Mouse (Mus musculus) CH12.LX (cell line): ENCODE data around the gene Rsph10b. TPM values are rescaled to one million over a fixed set of nuclear protein-coding genes. Genes with fewer than 3 reads are reported as not detected.

ENCODE experiments used
- DNase-seq: peaks from one replicate; pipeline ENCODE4 v3.0.0-alpha.2; 2013; ENCODE audit errors: extremely low read depth
- H3K27ac ChIP-seq: 2 replicates; pipeline ENCODE4 v1.5.1; 2012; ENCODE audit warnings: low read depth, mild to moderate bottlenecking, control low read depth, moderate library complexity; ENCODE audit not compliant: insufficient read depth
- H3K27me3 ChIP-seq: replicated peaks from 2 replicates; pipeline ENCODE3; 2012; ENCODE audit warnings: inconsistent platforms
- H3K36me3 ChIP-seq, 2 experiments: replicated peaks in 1 of 2; 2 replicates each; pipeline versions ENCODE3 to v1.6.1; 2012; ENCODE audit warnings: inconsistent platforms in 1 of 2, low read length in 1 of 2, mild to moderate bottlenecking in 1 of 2, mixed read lengths in 1 of 2, moderate library complexity in 1 of 2; ENCODE audit not compliant: control insufficient read depth in 1 of 2, insufficient read depth in 1 of 2
- H3K4me1 ChIP-seq, 2 experiments: 2 replicates each; pipeline ENCODE4 v1.6.1; 2012; ENCODE audit warnings: inconsistent platforms in 1 of 2, moderate library complexity in 1 of 2; ENCODE audit not compliant: insufficient read depth in 2 of 2, control insufficient read depth in 1 of 2
- H3K4me2 ChIP-seq: 2 replicates; pipeline ENCODE4 v1.6.1; 2012; ENCODE audit warnings: low read depth, mild to moderate bottlenecking, control low read depth; ENCODE audit not compliant: poor library complexity, insufficient read depth, severe bottlenecking
- H3K4me3 ChIP-seq, 3 experiments: fragments of 150-350 bp in 1 of 3; sonication (generic) in 1 of 3; replicated peaks in 1 of 3; 2 replicates each; pipeline versions ENCODE3 to v1.5.1; 2011 to 2012; ENCODE audit warnings: low read depth in 2 of 3, low read length in 2 of 3, mild to moderate bottlenecking in 2 of 3, moderate library complexity in 2 of 3, control low read depth in 1 of 3, improper control_type of control experiment in 1 of 3, inconsistent platforms in 1 of 3, mixed read lengths in 1 of 3; ENCODE audit not compliant: poor library complexity in 1 of 3
- H3K79me2 ChIP-seq: replicated peaks from 2 replicates; pipeline ENCODE4 v1.6.1; 2012; ENCODE audit warnings: mild to moderate bottlenecking, moderate library complexity; ENCODE audit not compliant: control insufficient read depth, poor library complexity, insufficient read depth, severe bottlenecking; ENCODE audit errors: extremely low read depth
- H3K9ac ChIP-seq: 2 replicates; pipeline ENCODE4 v1.6.1; 2012; ENCODE audit warnings: low read depth, mild to moderate bottlenecking, control low read depth, moderate library complexity; ENCODE audit not compliant: insufficient read depth
- H3K9me3 ChIP-seq: replicated peaks from 2 replicates; pipeline ENCODE3; 2012; ENCODE audit warnings: low read length, inconsistent platforms, mixed read lengths
- BHLHE40 ChIP-seq: IDR thresholded peaks from 2 replicates; pipeline ENCODE4 v1.6.1; 2011; ENCODE audit warnings: mild to moderate bottlenecking, low read depth, low read length, improper control_type of control experiment
- CHD1 ChIP-seq: IDR thresholded peaks from 2 replicates; pipeline ENCODE4 v1.6.1; 2012; ENCODE audit warnings: low read depth, low read length, improper control_type of control experiment, inconsistent platforms
- CHD2 ChIP-seq: IDR thresholded peaks from 2 replicates; pipeline ENCODE4 v1.6.1; 2011; ENCODE audit warnings: low read length, improper control_type of control experiment
- CTCF ChIP-seq, 2 experiments: IDR thresholded peaks in 1 of 2; conservative IDR thresholded peaks in 1 of 2; 2 replicates each; pipeline ENCODE4 v1.5.1; 2011 to 2012; ENCODE audit warnings: low read depth in 2 of 2, low read length in 2 of 2, improper control_type of control experiment in 1 of 2, inconsistent platforms in 1 of 2, mild to moderate bottlenecking in 1 of 2, moderate library complexity in 1 of 2
- E2F4 ChIP-seq: IDR thresholded peaks from 2 replicates; pipeline ENCODE4 v1.6.1; 2011; ENCODE audit warnings: low read depth, low read length, improper control_type of control experiment; ENCODE audit not compliant: insufficient replicate concordance
- ELF1 ChIP-seq: IDR thresholded peaks from 2 replicates; pipeline ENCODE4 v1.6.1; 2014; ENCODE audit warnings: low read depth, mild to moderate bottlenecking, inconsistent platforms, low read length, improper control_type of control experiment
- EP300 ChIP-seq: IDR thresholded peaks from 2 replicates; pipeline ENCODE4 v1.6.1; 2011; ENCODE audit warnings: low read length, improper control_type of control experiment
- ETS1 ChIP-seq: conservative IDR thresholded peaks from 2 replicates; pipeline ENCODE4 v1.6.1; 2012; ENCODE audit warnings: low read depth, mild to moderate bottlenecking, inconsistent platforms, low read length, improper control_type of control experiment, moderate library complexity
- GABPA ChIP-seq: IDR thresholded peaks from 2 replicates; pipeline ENCODE4 v1.6.1; 2012; ENCODE audit warnings: low read depth, low read length, improper control_type of control experiment, inconsistent platforms; ENCODE audit not compliant: insufficient replicate concordance
- HCFC1 ChIP-seq: IDR thresholded peaks from 2 replicates; pipeline ENCODE4 v1.6.1; 2012; ENCODE audit warnings: low read depth, mild to moderate bottlenecking, inconsistent platforms, low read length, improper control_type of control experiment
- IRF4 ChIP-seq: IDR thresholded peaks from 2 replicates; pipeline ENCODE4 v1.6.1; 2014; ENCODE audit warnings: low read depth, mild to moderate bottlenecking, inconsistent platforms, low read length, improper control_type of control experiment
- JUN ChIP-seq: IDR thresholded peaks from 2 replicates; pipeline ENCODE4 v1.6.1; 2011; ENCODE audit warnings: low read depth, mild to moderate bottlenecking, low read length, improper control_type of control experiment, moderate library complexity; ENCODE audit not compliant: insufficient read depth
- JUND ChIP-seq: conservative IDR thresholded peaks from 2 replicates; pipeline ENCODE4 v1.6.1; 2011; ENCODE audit warnings: low read depth, low read length, improper control_type of control experiment
- KAT2A ChIP-seq: IDR thresholded peaks from 2 replicates; pipeline ENCODE4 v1.6.1; 2012; ENCODE audit warnings: low read length, improper control_type of control experiment, inconsistent platforms; ENCODE audit not compliant: insufficient replicate concordance
- MAFK ChIP-seq: IDR thresholded peaks from 2 replicates; pipeline ENCODE4 v1.6.1; 2011; ENCODE audit warnings: low read length, improper control_type of control experiment; ENCODE audit not compliant: insufficient replicate concordance
- MAX ChIP-seq: IDR thresholded peaks from 2 replicates; pipeline ENCODE4 v1.6.1; 2011; ENCODE audit warnings: low read length, improper control_type of control experiment
- MAZ ChIP-seq: IDR thresholded peaks from 2 replicates; pipeline ENCODE4 v1.6.1; 2012; ENCODE audit warnings: low read depth, mild to moderate bottlenecking, inconsistent platforms, low read length, improper control_type of control experiment, moderate library complexity
- MEF2A ChIP-seq: IDR thresholded peaks from 2 replicates; pipeline ENCODE4 v1.6.1; 2014; ENCODE audit warnings: low read depth, mild to moderate bottlenecking, inconsistent platforms, low read length, improper control_type of control experiment, borderline replicate concordance
- MXI1 ChIP-seq: IDR thresholded peaks from 2 replicates; pipeline ENCODE4 v1.6.1; 2011; ENCODE audit warnings: mild to moderate bottlenecking, low read depth, low read length, improper control_type of control experiment
- MYC ChIP-seq: IDR thresholded peaks from 2 replicates; pipeline ENCODE4 v1.6.1; 2011; ENCODE audit warnings: low read depth, mild to moderate bottlenecking, improper control_type of control experiment, low read length
- NELFE ChIP-seq: IDR thresholded peaks from 2 replicates; pipeline ENCODE4 v1.6.1; 2011; ENCODE audit warnings: low read depth, low read length, improper control_type of control experiment
- NRF1 ChIP-seq: IDR thresholded peaks from 2 replicates; pipeline ENCODE4 v1.6.1; 2014; ENCODE audit warnings: low read depth, mild to moderate bottlenecking, inconsistent platforms, low read length, improper control_type of control experiment, moderate library complexity
- PAX5 ChIP-seq: IDR thresholded peaks from 2 replicates; pipeline ENCODE4 v1.6.1; 2012; ENCODE audit warnings: low read length, inconsistent platforms, mixed read lengths
- POLR2A ChIP-seq: IDR thresholded peaks from 2 replicates; pipeline ENCODE4 v1.6.1; 2011; ENCODE audit warnings: low read depth, mild to moderate bottlenecking, improper control_type of control experiment, low read length
- POLR2AphosphoS2 ChIP-seq: IDR thresholded peaks from 2 replicates; pipeline ENCODE4 v1.6.1; 2011; ENCODE audit warnings: low read depth, low read length, improper control_type of control experiment
- RAD21 ChIP-seq: IDR thresholded peaks from 2 replicates; pipeline ENCODE4 v1.6.1; 2011; ENCODE audit warnings: low read depth, mild to moderate bottlenecking, low read length, improper control_type of control experiment, moderate library complexity
- RCOR1 ChIP-seq: conservative IDR thresholded peaks from 2 replicates; pipeline ENCODE4 v1.6.1; 2012; ENCODE audit warnings: low read depth, mild to moderate bottlenecking, inconsistent platforms, low read length, improper control_type of control experiment
- SIN3A ChIP-seq: IDR thresholded peaks from 2 replicates; pipeline ENCODE4 v1.6.1; 2012; ENCODE audit warnings: low read length, improper control_type of control experiment, inconsistent platforms
- SMC3 ChIP-seq: IDR thresholded peaks from 2 replicates; pipeline ENCODE4 v1.6.1; 2011; ENCODE audit warnings: low read depth, low read length, improper control_type of control experiment
- TBP ChIP-seq: conservative IDR thresholded peaks from 2 replicates; pipeline ENCODE4 v1.6.1; 2011; ENCODE audit warnings: low read depth, low read length, improper control_type of control experiment
- TCF12 ChIP-seq: IDR thresholded peaks from 2 replicates; pipeline ENCODE4 v1.6.1; 2014; ENCODE audit warnings: low read depth, mild to moderate bottlenecking, inconsistent platforms, low read length, improper control_type of control experiment
- UBTF ChIP-seq: IDR thresholded peaks from 2 replicates; pipeline ENCODE4 v1.6.1; 2012; ENCODE audit warnings: low read depth, mild to moderate bottlenecking, inconsistent platforms, low read length, improper control_type of control experiment, moderate library complexity
- USF1 ChIP-seq: IDR thresholded peaks from 2 replicates; pipeline ENCODE4 v1.6.1; 2014; ENCODE audit warnings: low read depth, mild to moderate bottlenecking, inconsistent platforms, low read length, improper control_type of control experiment
- USF2 ChIP-seq: conservative IDR thresholded peaks from 2 replicates; pipeline ENCODE4 v1.6.1; 2011; ENCODE audit warnings: low read depth, low read length, improper control_type of control experiment
- ZC3H11A ChIP-seq: IDR thresholded peaks from 2 replicates; pipeline ENCODE4 v1.6.1; 2012; ENCODE audit warnings: low read depth, mild to moderate bottlenecking, inconsistent platforms, low read length, improper control_type of control experiment
- ZKSCAN1 ChIP-seq: IDR thresholded peaks from 2 replicates; pipeline ENCODE4 v1.6.1; 2012; ENCODE audit warnings: low read depth, inconsistent platforms, low read length, improper control_type of control experiment, borderline replicate concordance
- ZMIZ1 ChIP-seq: IDR thresholded peaks from 2 replicates; pipeline ENCODE4 v1.6.1; 2012; ENCODE audit warnings: low read depth, mild to moderate bottlenecking, inconsistent platforms, low read length, improper control_type of control experiment
- ZNF384 ChIP-seq: IDR thresholded peaks from 2 replicates; pipeline ENCODE4 v1.6.1; 2012; ENCODE audit warnings: low read depth, low read length, improper control_type of control experiment, inconsistent platforms
- dilution Hi-C: fragments of 300-500 bp; cut with MboI; formaldehyde crosslinking; loops from 2 replicates; pipeline ENCODE4 v1.14.3; 2020; ENCODE audit warnings: low sequenced_read_pairs; ENCODE audit not compliant: extremely low pct_unique_long_range_greater_than_20kb, extremely low pct_ligation_motif_present
- in situ Hi-C: fragments of 300-500 bp; cut with MboI; formaldehyde crosslinking; loops from 3 replicates; pipeline ENCODE4 v1.14.3; 2019; ENCODE audit warnings: low sequenced_read_pairs, low pct_ligation_motif_present, low pct_unique_long_range_greater_than_20kb, mixed read lengths
- polyA plus RNA-seq: library from polyadenylated mRNA; unstranded; fragments of >175 nt; gene quantifications from 2 replicates; pipeline ENCODE4 v1.2.1, GENCODE M21; 2012; ENCODE audit warnings: low read depth; ENCODE audit not compliant: insufficient read length
- total RNA-seq, 2 experiments: library from RNA; depleted of rRNA; stranded (reverse); fragments of 300-350 nt in 1 of 2; fragments of >200 nt in 1 of 2; gene quantifications; 2 replicates each; pipeline ENCODE4 v1.2.3; 2012 to 2014

Rsph10b gene
- total and polyA plus RNA-seq, 3 experiments: 0.28 to 0.31 (median 0.30) TPM

DNA sequence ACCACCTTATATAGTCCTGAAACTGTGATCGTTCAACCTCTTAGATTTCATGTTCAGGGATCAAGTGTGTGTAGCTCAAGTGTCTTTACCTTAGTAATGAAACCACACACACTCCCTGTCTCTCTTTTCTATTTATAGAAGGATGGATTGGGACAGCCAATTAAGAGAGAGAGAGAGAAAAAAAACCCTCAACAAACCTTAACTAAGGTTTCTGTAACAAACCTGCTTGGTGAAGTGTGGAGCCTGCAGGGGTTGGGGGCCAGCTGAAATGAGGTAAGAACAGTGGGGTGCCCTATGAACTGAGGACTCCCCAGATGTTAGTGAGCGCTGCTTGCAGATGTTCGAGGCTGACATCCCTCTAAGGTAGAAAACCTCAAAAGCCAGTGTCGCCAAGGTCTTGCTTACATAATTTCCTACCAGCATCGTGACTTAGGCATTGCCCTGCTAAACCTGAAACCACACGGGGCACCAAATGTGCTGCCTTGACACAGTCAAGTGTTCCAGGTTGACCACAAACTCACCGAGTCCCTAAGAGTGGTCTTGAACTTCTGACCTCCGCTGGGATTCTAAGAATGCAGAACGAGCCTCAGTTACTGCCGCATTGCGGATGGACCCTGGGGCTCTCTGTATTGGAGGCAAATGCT is 93.9 kb downstream of the Rsph10b start, which contains the start of gene Ocm:
Gene Ocm, minus strand, starts transcription at position 51 of the 644 bp plus-strand sequence.
- TF ChIP-seq ETS1: peak; percentile 51
- TF ChIP-seq ZNF384: no peak
- TF ChIP-seq NRF1: no peak
- TF ChIP-seq USF1: no peak
- no peak for TF ChIP-seq JUN
- no peak for TF ChIP-seq SIN3A
- TF ChIP-seq POLR2A: no peak
- TF ChIP-seq GABPA: no peak
- no peak for TF ChIP-seq POLR2AphosphoS2
- TF ChIP-seq EP300: peak; percentile 17; the same call in 1 of the 2 replicates
- peak; percentile 72 for TF ChIP-seq BHLHE40
- TF ChIP-seq MAZ: no peak
- 0 out of 2 replicates have a peak, but pooled peaks have one; percentile 34 for TF ChIP-seq MAFK
- TF ChIP-seq E2F4: no peak
- TF ChIP-seq CHD2: no peak
- no peak for TF ChIP-seq ZKSCAN1
- TF ChIP-seq IRF4: peak; percentile 81
- TF ChIP-seq ZMIZ1: no peak
- TF ChIP-seq ELF1: no peak
- TF ChIP-seq PAX5: no peak
- no peak for TF ChIP-seq CHD1
- TF ChIP-seq MAX: no peak
- no peak for TF ChIP-seq MYC
- no peak for TF ChIP-seq TBP
- peak in 1 of 2 experiments; percentile 25; a peak in 2 of 4 replicates for TF ChIP-seq CTCF (conservative IDR thresholded peaks at IDR 0.05 in 1 of 2, IDR thresholded peaks at IDR 0.05 in 1 of 2; ENCODE audit: low read depth in 2 of 2, low read length in 2 of 2)
- TF ChIP-seq MXI1: no peak
- TF ChIP-seq USF2: no peak
- no peak for TF ChIP-seq HCFC1
- no peak for TF ChIP-seq NELFE
- TF ChIP-seq RCOR1: no peak
- no peak for TF ChIP-seq SMC3
- TF ChIP-seq TCF12: no peak
- no peak for TF ChIP-seq KAT2A
- TF ChIP-seq JUND: no peak
- TF ChIP-seq ZC3H11A: no peak
- no peak for TF ChIP-seq UBTF
- TF ChIP-seq MEF2A: no peak
- no peak for TF ChIP-seq RAD21
- TF ChIP-seq, all 38 proteins: peak for 6
- no peak within 1 kb of the TSS for H3K27ac ChIP-seq
- H3K9ac ChIP-seq: no peak within 1 kb of the TSS
- peak within 1 kb of the TSS; percentile 42 for H3K4me2 ChIP-seq
- H3K79me2 ChIP-seq: no peaks in the 10 kb centered on the region
- dilution Hi-C loops (no loop called here), in situ Hi-C loops (loop anchor here (25.0 kb wide), 1 partner anchor 711 kb away; no protein-coding TSS in a partner anchor)
- no peak within 1 kb of the TSS for H3K4me3 ChIP-seq
- H3K36me3 ChIP-seq: no peaks in the 10 kb centered on the region
- peaks cover 0 to 6% of the 10 kb centered on the region in 2 experiments; a peak in 2 of 4 replicates for H3K4me1 ChIP-seq
- no peak for DNase-seq
- no peaks in the 10 kb centered on the region for H3K9me3 ChIP-seq
- H3K27me3 ChIP-seq: peaks cover 34% of the 10 kb centered on the region
